Mouse (Mus musculus): ENCODE measurements at regions not wholly inside any gene's neighbourhood (a gene's known extent, or its start where the extent isn't known, plus 50 kb on each side); places are given as distances from the start of the nearest gene placed in this dataset.

GRCm38 (mm10) chr2:108584799-108585198 lies 695.7 kb upstream of the Kif18a start:
- DNase-seq, result no peak

- DNase-seq, result no peak
Measured at GRCm38 (mm10) chr2:108593555-108593954, 687.0 kb upstream of the Kif18a start.

GRCm38 (mm10) chr2:108600346-108600745 lies 680.2 kb upstream of the Kif18a start:
- DNase-seq, result no peak

- no peak for DNase-seq
Measured at GRCm38 (mm10) chr2:108619580-108619979, 661.0 kb upstream of the Kif18a start.

GRCm38 (mm10) chr2:108622367-108623162 lies 658.0 kb upstream of the Kif18a start:
- no peak for DNase-seq

- no peak for DNase-seq
Measured at GRCm38 (mm10) chr2:108635644-108636043, 644.9 kb upstream of the Kif18a start.

GRCm38 (mm10) chr2:108660697-108661388 lies 619.7 kb upstream of the Kif18a start:
- no peak for DNase-seq

- no peak for DNase-seq
Measured at GRCm38 (mm10) chr2:108677777-108678380, 602.7 kb upstream of the Kif18a start.

- DNase-seq, result no peak
Measured at GRCm38 (mm10) chr2:108681574-108681973, 599.0 kb upstream of the Kif18a start.

- no peak for DNase-seq
Measured at GRCm38 (mm10) chr2:108686019-108686743, 594.4 kb upstream of the Kif18a start.

GRCm38 (mm10) chr2:108690091-108690490 lies 590.4 kb upstream of the Kif18a start:
- DNase-seq, result peak; percentile 49

GRCm38 (mm10) chr2:108691156-108692007 lies 589.2 kb upstream of the Kif18a start:
- no peak for DNase-seq

GRCm38 (mm10) chr2:108701308-108701707 lies 579.2 kb upstream of the Kif18a start:
- no peak for DNase-seq

- DNase-seq, result no peak
Measured at GRCm38 (mm10) chr2:108707856-108708855, 572.4 kb upstream of the Kif18a start.

- no peak for DNase-seq
Measured at GRCm38 (mm10) chr2:108742079-108742478, 538.5 kb upstream of the Kif18a start.

GRCm38 (mm10) chr2:108743511-108743910 lies 537.0 kb upstream of the Kif18a start:
- no peak for DNase-seq

GRCm38 (mm10) chr2:108744797-108745196 lies 535.7 kb upstream of the Kif18a start:
- DNase-seq, result no peak

GRCm38 (mm10) chr2:108753494-108754225 lies 526.9 kb upstream of the Kif18a start:
- DNase-seq, result no peak

GRCm38 (mm10) chr2:108755821-108756220 lies 524.7 kb upstream of the Kif18a start:
- DNase-seq, result no peak

- DNase-seq, result no peak
Measured at GRCm38 (mm10) chr2:108756251-108756650, 524.3 kb upstream of the Kif18a start.
